Mouse (Mus musculus) heart, embryonic 15.5 days (tissue): Measurements from ENCODE around the gene Plxnb3. TPM values are rescaled to one million over a fixed set of nuclear protein-coding genes. Genes with fewer than 3 reads are reported as not detected.
A peak's percentile ranks its signal among the peaks of the same experiment; 100 is the strongest.

Source experiments
- ATAC-seq: fragments of 200-750 bp; cut with Nextera tagmentation; replicated peaks from 2 replicates; pipeline ENCODE4 v1.8.0; 2017; ENCODE audit warnings: low read depth, moderate TSS enrichment; ENCODE audit not compliant: insufficient number of reproducible peaks, insufficient read depth, low FRiP score
- H3K27ac ChIP-seq: fragments of 300-500 bp; sonication (generic); 2 replicates; pipeline ENCODE4 v1.5.1; 2015; ENCODE audit warnings: mild to moderate bottlenecking, inconsistent platforms
- H3K27me3 ChIP-seq: fragments of 300-500 bp; sonication (generic); 2 replicates; pipeline ENCODE4 v1.6.1; 2015; ENCODE audit warnings: inconsistent platforms
- H3K36me3 ChIP-seq: fragments of 300-500 bp; sonication (generic); 2 replicates; pipeline ENCODE4 v1.6.1; 2015; ENCODE audit warnings: mild to moderate bottlenecking, inconsistent platforms
- H3K4me1 ChIP-seq: fragments of 300-500 bp; sonication (generic); replicated peaks from 2 replicates; pipeline ENCODE4 v1.6.1; 2015; ENCODE audit warnings: inconsistent platforms
- H3K4me2 ChIP-seq: fragments of 300-500 bp; sonication (generic); 2 replicates; pipeline ENCODE4 v1.6.1; 2015; ENCODE audit warnings: inconsistent platforms, mild to moderate bottlenecking, moderate library complexity
- H3K4me3 ChIP-seq: fragments of 300-500 bp; sonication (generic); 2 replicates; pipeline ENCODE4 v1.5.1; 2015; ENCODE audit warnings: mild to moderate bottlenecking, inconsistent platforms
- H3K9ac ChIP-seq: fragments of 300-500 bp; sonication (generic); 2 replicates; pipeline ENCODE4 v1.6.1; 2015; ENCODE audit warnings: mild to moderate bottlenecking, inconsistent platforms
- H3K9me3 ChIP-seq: fragments of 300-500 bp; sonication (generic); replicated peaks from 2 replicates; pipeline ENCODE4 v1.6.1; 2016; ENCODE audit warnings: inconsistent platforms
- WGBS: fragments of 180-500 bp; shearing (Covaris S2); methylation state at CpG from one replicate; pipeline ENCODE4 v1.1.7; 2015; ENCODE audit warnings: mixed read lengths; 5-methylcytosine and 5-hydroxymethylcytosine counted together
- polyA plus RNA-seq: library from polyadenylated mRNA; unstranded; fragments of >200 nt; fragmentation: Nextera tagmentation; extraction: Ambion mirVana; gene quantifications from 2 replicates; pipeline ENCODE4 v1.2.1, GENCODE M21; 2015

The Plxnb3 gene
- polyA plus RNA-seq: 0.57 and 0.75 TPM in 2 replicates

DNA sequence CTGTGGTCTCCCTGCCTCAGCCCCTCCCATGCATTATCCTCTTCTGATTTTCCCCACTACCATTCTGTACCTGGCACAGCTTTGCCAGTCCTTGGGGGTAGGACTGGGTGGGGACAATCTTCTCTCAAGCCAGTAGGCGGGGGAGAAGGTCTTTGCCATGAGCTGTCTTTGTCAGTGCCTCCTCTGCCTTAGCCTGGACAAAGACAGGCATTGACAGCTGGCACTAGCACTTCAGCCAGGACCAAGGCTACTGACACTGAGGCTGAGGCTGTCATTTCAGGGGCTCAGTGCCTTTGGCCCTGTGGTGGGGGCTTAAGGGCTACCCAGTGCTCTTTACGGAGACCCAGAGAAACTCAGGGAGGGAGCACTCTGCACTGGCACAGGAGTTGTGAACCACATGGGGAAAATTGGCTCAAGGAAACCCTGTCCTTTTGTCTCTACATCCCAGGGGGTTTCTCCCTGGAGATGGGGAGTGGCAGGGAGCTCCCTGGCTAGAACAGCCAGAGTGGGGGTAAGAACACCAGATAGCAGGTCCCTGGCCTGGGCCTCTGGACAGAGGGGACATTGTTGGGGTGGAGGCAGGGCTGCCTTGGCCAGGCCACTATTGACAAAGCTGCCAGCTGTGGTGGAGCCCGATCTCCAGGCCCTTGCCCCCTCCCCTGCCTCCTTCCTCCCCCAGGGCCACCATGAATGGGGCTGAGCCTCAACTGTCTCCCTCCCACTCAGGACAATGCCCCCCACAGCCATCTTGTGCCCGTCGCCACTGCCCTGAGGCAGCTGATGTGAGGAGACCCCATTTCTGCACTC is at the start of gene Plxnb3:
Gene Plxnb3, plus strand, starts transcription at position 757 of the 807 bp plus-strand sequence.
- Histone ChIP-seq H3K27me3 (no peaks in the 10 kb centered on the region), H3K9ac (no peak within 1 kb of the TSS), H3K4me3 (no peak within 1 kb of the TSS), H3K4me2 (no peak within 1 kb of the TSS), H3K36me3 (no peaks in the 10 kb centered on the region), H3K9me3 (no peaks in the 10 kb centered on the region), H3K4me1 (peaks cover 4% of the 10 kb centered on the region; the same call in 1 of the 2 replicates), H3K27ac (no peak within 1 kb of the TSS)
- ATAC-seq: no peak
- WGBS: 64% methylated on average over 5 of the region's 5 CpGs

GRCm38 (mm10) chrX:73715476-73716108 is 41.3 kb upstream of the Plxnb3 start:
- Histone ChIP-seq H3K27me3 (no peaks in the 10 kb centered on the region), H3K27ac (peak overlapping the region; percentile 87), H3K9ac (peak overlapping the region; percentile 60), H3K4me1 (peaks cover 37% of the 10 kb centered on the region), H3K4me2 (peak overlapping the region; percentile 73), H3K36me3 (peaks cover 6% of the 10 kb centered on the region; the same call in 1 of the 2 replicates), H3K4me3 (peak overlapping the region; percentile 59), H3K9me3 (no peaks in the 10 kb centered on the region)
- ATAC-seq: peak; percentile 32; the same call in 1 of the 2 replicates
- WGBS: 13% methylated on average over 21 of the region's 21 CpGs

DNA sequence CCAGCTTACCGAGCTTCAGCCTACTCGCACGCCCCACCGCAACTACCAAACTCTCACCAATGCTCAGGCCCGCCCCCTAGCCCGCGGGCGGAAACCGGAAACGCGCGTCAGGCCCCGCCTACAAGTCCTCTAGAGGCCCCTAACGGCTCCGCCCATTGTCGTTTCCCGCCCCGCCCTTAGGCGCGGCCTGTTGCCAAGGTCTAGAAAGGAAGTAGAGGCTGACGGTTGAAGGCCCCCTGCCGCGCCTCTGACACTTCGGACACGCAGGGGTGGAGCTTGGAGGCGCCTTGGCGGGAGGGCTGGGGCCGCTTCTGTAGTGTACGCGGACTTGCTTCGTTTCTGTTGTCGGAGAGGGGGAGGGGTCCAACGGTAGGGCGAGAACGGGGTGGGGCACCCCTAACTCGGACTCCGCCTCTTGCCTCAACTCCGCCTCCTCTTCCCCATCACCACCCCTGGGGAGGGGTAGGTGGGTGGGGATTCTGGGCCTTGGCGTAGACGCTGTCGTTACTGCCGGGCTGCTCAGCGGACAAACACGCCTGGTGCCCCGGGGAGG is 40.7 kb upstream of the Plxnb3 start, which contains the start of the genes Bcap31 and Abcd1:
Gene Bcap31, minus strand, starts transcription at position 67 of the 553 bp plus-strand sequence.
Gene Abcd1, plus strand, starts transcription at position 489 of the 553 bp plus-strand sequence.
- no peaks in the 10 kb centered on the region for H3K9me3 ChIP-seq
- peak within 1 kb of the TSS; percentile 59 for H3K4me3 ChIP-seq
- peak within 1 kb of the TSS; percentile 73 for H3K4me2 ChIP-seq
- peak within 1 kb of the TSS; percentile 60 for H3K9ac ChIP-seq
- H3K4me1 ChIP-seq: peaks cover 37% of the 10 kb centered on the region
- H3K36me3 ChIP-seq: peaks cover 6% of the 10 kb centered on the region; the same call in 1 of the 2 replicates
- H3K27me3 ChIP-seq: no peaks in the 10 kb centered on the region
- peak; percentile 91 for ATAC-seq
- peak within 1 kb of the TSS; percentile 87 for H3K27ac ChIP-seq
- WGBS: 12% methylated on average over 44 of the region's 45 CpGs

GRCm38 (mm10) chrX:73716709-73717545 is 40.0 kb upstream of the Plxnb3 start:
- Histone ChIP-seq H3K9me3 (no peaks in the 10 kb centered on the region), H3K4me2 (peak overlapping the region; percentile 73), H3K9ac (peak overlapping the region; percentile 56), H3K4me1 (peaks cover 37% of the 10 kb centered on the region), H3K4me3 (peak overlapping the region; percentile 59), H3K27me3 (no peaks in the 10 kb centered on the region), H3K27ac (peak overlapping the region; percentile 87), H3K36me3 (peaks cover 6% of the 10 kb centered on the region; the same call in 1 of the 2 replicates)
- WGBS: 32% methylated on average over 30 of the region's 30 CpGs
- ATAC-seq: peak; percentile 8

DNA sequence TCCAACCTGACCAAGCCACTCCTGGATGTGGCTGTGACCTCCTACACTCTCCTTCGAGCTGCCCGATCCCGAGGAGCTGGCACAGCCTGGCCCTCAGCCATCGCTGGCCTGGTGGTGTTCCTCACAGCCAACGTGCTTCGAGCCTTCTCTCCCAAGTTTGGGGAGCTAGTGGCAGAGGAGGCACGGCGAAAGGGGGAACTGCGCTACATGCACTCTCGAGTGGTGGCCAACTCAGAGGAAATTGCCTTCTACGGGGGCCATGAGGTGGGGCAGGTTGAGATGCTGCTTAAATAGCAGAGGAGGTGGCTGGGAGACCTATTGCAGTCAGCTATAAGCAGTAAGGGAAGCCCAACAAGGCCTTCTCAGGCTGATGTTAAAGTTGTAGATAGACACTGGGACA is 39.2 kb upstream of the Plxnb3 start:
- 73% methylated on average over 11 of the region's 11 CpGs for WGBS
- H3K4me1 ChIP-seq: peaks cover 37% of the 10 kb centered on the region
- peak overlapping the region; percentile 34; the same call in 1 of the 2 replicates for H3K27ac ChIP-seq
- ATAC-seq: no peak
- H3K4me2 ChIP-seq: peak overlapping the region; percentile 73
- H3K9ac ChIP-seq: peak overlapping the region; percentile 56; the same call in 1 of the 2 replicates
- H3K27me3 ChIP-seq: no peaks in the 10 kb centered on the region
- no peaks in the 10 kb centered on the region for H3K9me3 ChIP-seq
- peak overlapping the region; percentile 59 for H3K4me3 ChIP-seq
- no peaks in the 10 kb centered on the region; the same call in 1 of the 2 replicates for H3K36me3 ChIP-seq

DNA sequence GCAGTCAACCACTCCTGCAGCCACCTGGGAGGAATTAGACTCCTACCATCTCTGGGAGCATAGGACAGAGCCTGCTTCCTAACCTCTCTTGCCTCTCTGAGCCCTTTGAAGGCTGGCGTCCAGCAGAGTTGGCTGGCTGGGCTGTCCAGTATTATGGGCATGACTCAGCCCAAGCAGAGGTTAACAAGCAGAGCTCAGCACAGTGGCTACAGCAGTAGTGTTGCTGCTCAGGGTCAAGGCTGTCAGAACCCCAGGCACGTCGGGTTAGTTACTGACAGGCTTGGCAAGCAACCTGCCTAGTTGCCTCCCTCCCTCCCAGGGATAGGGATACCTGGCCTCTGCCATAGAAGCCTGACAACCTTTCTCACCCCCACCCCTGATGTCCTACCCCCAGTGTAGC is 38.6 kb upstream of the Plxnb3 start:
- no peak overlapping the region for H3K9ac ChIP-seq
- H3K4me1 ChIP-seq: peaks cover 37% of the 10 kb centered on the region
- H3K4me2 ChIP-seq: peak overlapping the region; percentile 73
- no peaks in the 10 kb centered on the region; the same call in 1 of the 2 replicates for H3K36me3 ChIP-seq
- H3K4me3 ChIP-seq: peak overlapping the region; percentile 10; the same call in 1 of the 2 replicates
- H3K27ac ChIP-seq: peak overlapping the region; percentile 60
- H3K9me3 ChIP-seq: no peaks in the 10 kb centered on the region
- ATAC-seq: no peak
- H3K27me3 ChIP-seq: no peaks in the 10 kb centered on the region
- 38% methylated on average over 3 of the region's 3 CpGs for WGBS

GRCm38 (mm10) chrX:73718686-73719362 is 38.1 kb upstream of the Plxnb3 start:
- peak overlapping the region; percentile 73 for H3K4me2 ChIP-seq
- peak overlapping the region; percentile 10; the same call in 1 of the 2 replicates for H3K4me3 ChIP-seq
- no peaks in the 10 kb centered on the region for H3K27me3 ChIP-seq

DNA sequence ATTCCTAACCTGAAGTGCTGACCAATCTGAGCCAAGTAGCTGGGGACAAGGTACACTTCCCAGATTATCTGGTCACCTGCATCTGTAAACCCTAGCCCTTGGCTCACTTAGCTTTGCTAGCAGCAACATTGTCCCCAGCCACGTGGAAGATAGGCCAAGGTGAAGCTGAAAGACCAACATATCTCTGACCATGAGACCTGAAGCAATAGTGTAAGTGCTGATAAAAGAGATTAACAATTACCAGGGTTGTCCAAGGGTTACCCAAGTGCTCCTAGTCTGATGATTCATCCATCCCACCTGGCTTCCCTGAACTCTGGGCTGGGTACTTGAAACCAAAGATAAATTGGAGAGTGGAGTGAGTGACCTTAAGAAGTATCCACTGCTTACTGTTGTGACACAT is 26.0 kb upstream of the Plxnb3 start:
- H3K4me1 ChIP-seq: no peaks in the 10 kb centered on the region
- ATAC-seq: no peak
- no peak overlapping the region for H3K9ac ChIP-seq
- H3K36me3 ChIP-seq: no peaks in the 10 kb centered on the region; the same call in 1 of the 2 replicates
- H3K27ac ChIP-seq: no peak overlapping the region
- no peak overlapping the region for H3K4me3 ChIP-seq
- no peaks in the 10 kb centered on the region for H3K9me3 ChIP-seq
- 47% methylated on average over 1 of the region's 1 CpGs for WGBS
- H3K4me2 ChIP-seq: no peak overlapping the region
- no peaks in the 10 kb centered on the region for H3K27me3 ChIP-seq

More at GRCm38 (mm10) chrX:73718686-73719362, 38.1 kb upstream of the Plxnb3 start:
- Histone ChIP-seq H3K9me3 (no peaks in the 10 kb centered on the region), H3K36me3 (no peaks in the 10 kb centered on the region), H3K9ac (no peak overlapping the region), H3K27ac (peak overlapping the region; percentile 60), H3K4me1 (peaks cover 37% of the 10 kb centered on the region)
- ATAC-seq: no peak
- 36% methylated on average over 5 of the region's 5 CpGs for WGBS

DNA sequence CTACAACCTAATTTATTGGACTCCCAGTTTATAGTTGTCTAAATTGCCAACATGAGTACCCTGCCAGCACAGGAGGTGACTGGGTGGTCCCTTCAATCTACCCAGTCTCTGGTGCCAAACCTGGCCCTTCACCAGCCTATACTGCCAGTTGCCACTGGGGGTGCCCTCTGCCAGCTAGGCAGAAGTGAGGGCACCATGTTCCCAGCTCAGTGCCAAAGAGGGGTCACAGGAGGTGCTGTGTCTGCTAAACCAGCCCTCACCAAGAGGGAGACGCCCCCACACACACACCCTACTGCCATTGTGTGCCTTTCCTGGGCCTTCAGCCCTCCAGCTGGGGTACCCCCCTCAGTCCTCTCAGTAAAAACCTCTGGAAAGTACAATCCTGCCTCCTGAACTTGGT is 18.7 kb upstream of the Plxnb3 start:
- H3K4me1 ChIP-seq: no peaks in the 10 kb centered on the region
- no peak overlapping the region for H3K27ac ChIP-seq
- no peak for ATAC-seq
- no peaks in the 10 kb centered on the region for H3K9me3 ChIP-seq
- no peak overlapping the region for H3K9ac ChIP-seq
- H3K27me3 ChIP-seq: no peaks in the 10 kb centered on the region
- no peaks in the 10 kb centered on the region for H3K36me3 ChIP-seq
- 50% methylated on average over 1 of the region's 1 CpGs for WGBS
- H3K4me2 ChIP-seq: no peak overlapping the region
- H3K4me3 ChIP-seq: no peak overlapping the region

DNA sequence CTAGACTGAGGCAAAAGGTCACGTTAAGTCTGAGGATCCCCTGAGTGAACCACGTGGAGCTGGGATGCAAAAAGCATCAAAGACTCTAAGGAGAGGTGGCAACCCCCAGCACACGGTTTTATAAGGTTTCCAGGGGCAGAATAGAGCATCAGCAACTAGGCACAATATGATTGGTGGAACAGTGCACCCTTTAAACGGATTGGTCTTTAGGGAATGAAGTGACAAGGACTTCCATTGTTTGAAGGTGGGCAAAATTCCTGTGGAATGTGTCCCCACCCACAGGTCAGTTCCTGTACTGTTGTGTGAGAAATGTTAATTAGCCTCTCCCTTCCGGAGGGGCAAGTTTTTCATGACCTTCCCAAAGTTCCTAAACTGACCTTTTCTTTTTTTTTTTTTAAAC is 17.7 kb upstream of the Plxnb3 start:
- Histone ChIP-seq H3K36me3 (no peaks in the 10 kb centered on the region), H3K4me3 (no peak overlapping the region), H3K9ac (no peak overlapping the region), H3K27ac (no peak overlapping the region), H3K4me1 (no peaks in the 10 kb centered on the region), H3K4me2 (no peak overlapping the region), H3K9me3 (no peaks in the 10 kb centered on the region), H3K27me3 (no peaks in the 10 kb centered on the region)
- no peak for ATAC-seq
- WGBS: 58% methylated on average over 5 of the region's 5 CpGs
